Mouse (Mus musculus): Measurements from ENCODE around the gene Slc26a6.

Gene Slc26a6

GRCm38 (mm10) chr9:108955241-108955640 lies 102.2 kb downstream of the Slc26a6 start:
- no peak for DNase-seq (ENCODE audit: low spot score)

- no peak for DNase-seq (ENCODE audit: low spot score)
Observed at GRCm38 (mm10) chr9:108955846-108956245, 102.8 kb downstream of the Slc26a6 start.
